Mouse (Mus musculus) heart, postnatal 0 days (tissue): ENCODE results near the gene Ltv1.

Experiments
- CTCF ChIP-seq: IDR thresholded peaks from 2 replicates; pipeline ENCODE4 v1.5.1; 2016; ENCODE audit warnings: antibody characterized with exemption, control low read depth, low read depth
- EP300 ChIP-seq: IDR thresholded peaks from 2 replicates; pipeline ENCODE4 v1.6.1; 2016; ENCODE audit warnings: antibody characterized with exemption, low read depth

GRCm38 (mm10) chr10:13180211-13180610, 12.8 kb downstream of the Ltv1 start:
- no peak for TF ChIP-seq EP300
- TF ChIP-seq CTCF = no peak
